Mouse (Mus musculus) midbrain, postnatal 0 days (tissue): ENCODE measurements at regions not wholly inside any gene's neighbourhood (a gene's known extent, or its start where the extent isn't known, plus 50 kb on each side); places are given as distances from the start of the nearest gene placed in this dataset.

Source experiments
- ATAC-seq: fragments of 200-750 bp; cut with Nextera tagmentation; 2 replicates; pipeline ENCODE4 v1.8.0; 2017; ENCODE audit warnings: moderate number of reproducible peaks, mild to moderate bottlenecking, moderate TSS enrichment, moderate library complexity; ENCODE audit not compliant: low FRiP score
- DNase-seq: peaks from one replicate; pipeline ENCODE4 v3.0.0-alpha.2; 2015; ENCODE audit warnings: low spot score
- H3K27ac ChIP-seq: fragments of 300-500 bp; sonication (generic); 2 replicates; pipeline ENCODE4 v1.5.1; 2014; ENCODE audit warnings: low read depth, mild to moderate bottlenecking, low read length, mixed read lengths
- H3K27me3 ChIP-seq: fragments of 300-500 bp; sonication (generic); 2 replicates; pipeline ENCODE4 v1.6.1; 2014; ENCODE audit warnings: low read length, control low read depth, mixed read lengths; ENCODE audit not compliant: insufficient read depth
- H3K36me3 ChIP-seq: fragments of 300-500 bp; sonication (generic); 2 replicates; pipeline ENCODE4 v1.6.1; 2014; ENCODE audit warnings: low read length, control low read depth, mixed read lengths; ENCODE audit not compliant: insufficient read depth
- H3K4me1 ChIP-seq: fragments of 300-500 bp; sonication (generic); 2 replicates; pipeline ENCODE4 v1.6.1; 2014; ENCODE audit warnings: mild to moderate bottlenecking, control low read depth, antibody characterized with exemption, low read length, mixed read lengths; ENCODE audit not compliant: insufficient read depth
- H3K4me2 ChIP-seq: fragments of 300-500 bp; sonication (generic); 2 replicates; pipeline ENCODE4 v1.6.1; 2014; ENCODE audit warnings: low read depth, mild to moderate bottlenecking, low read length, mixed read lengths; ENCODE audit not compliant: poor library complexity, severe bottlenecking
- H3K4me3 ChIP-seq: fragments of 300-500 bp; sonication (generic); 2 replicates; pipeline ENCODE4 v1.5.1; 2014; ENCODE audit warnings: low read depth, mild to moderate bottlenecking, low read length, moderate library complexity
- H3K9ac ChIP-seq: fragments of 300-500 bp; sonication (generic); replicated peaks from 2 replicates; pipeline ENCODE4 v1.6.1; 2014; ENCODE audit warnings: mild to moderate bottlenecking, low read length, moderate library complexity, mixed read lengths; ENCODE audit not compliant: poor library complexity, severe bottlenecking
- H3K9me3 ChIP-seq: fragments of 300-500 bp; sonication (generic); 2 replicates; pipeline ENCODE4 v1.6.1; 2016; ENCODE audit warnings: low read length, control low read depth
- CTCF ChIP-seq: IDR thresholded peaks from 2 replicates; pipeline ENCODE4 v1.5.1; 2016; ENCODE audit warnings: antibody characterized with exemption, mild to moderate bottlenecking
- WGBS: fragments of 180-500 bp; shearing (Covaris S2); extraction: QIAGEN DNeasy Blood & Tissue Kit; methylation state at CpG from one replicate; pipeline ENCODE4 v1.1.7; 2014; 5-methylcytosine and 5-hydroxymethylcytosine counted together

GRCm38 (mm10) chr12:71522451-71522850, 212.8 kb downstream of the Dact1 start:
- DNase-seq, result no peak
- no peaks in the 10 kb centered on the region for H3K36me3 ChIP-seq
- H3K9me3 ChIP-seq, result no peaks in the 10 kb centered on the region
- no peaks in the 10 kb centered on the region for H3K27me3 ChIP-seq
- TF ChIP-seq CTCF, result no peak
- H3K9ac ChIP-seq, result no peak overlapping the region
- no peaks in the 10 kb centered on the region for H3K4me1 ChIP-seq
- H3K27ac ChIP-seq, result no peak overlapping the region
- no peak overlapping the region for H3K4me2 ChIP-seq
- no peak overlapping the region for H3K4me3 ChIP-seq
- no peak for ATAC-seq
- whole genome bisulfite sequencing, result 60% methylated on average over 5 of the region's 5 CpGs

DNA sequence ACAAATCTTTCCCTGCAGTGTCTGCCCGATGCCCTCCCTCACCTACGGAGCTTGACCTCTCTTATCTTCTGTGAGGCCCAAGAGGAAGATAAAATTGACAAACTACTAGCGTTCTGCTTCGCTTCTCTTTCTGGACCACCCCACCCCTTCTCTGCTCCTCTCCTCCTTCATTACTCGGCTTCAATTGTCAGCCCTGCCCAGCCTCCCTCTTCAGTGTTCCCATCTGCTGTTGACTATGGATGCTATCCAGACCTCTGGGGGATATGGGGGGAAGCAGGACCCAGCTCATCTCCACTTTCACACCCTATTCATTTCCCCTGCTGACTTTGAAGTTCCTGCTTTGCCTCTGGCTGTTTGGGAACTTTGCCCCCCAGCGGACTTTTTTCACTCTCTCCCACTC, 214.5 kb downstream of the Dact1 start:
- no peak overlapping the region for H3K4me3 ChIP-seq
- no peak for TF ChIP-seq CTCF
- 49% methylated on average over 6 of the region's 6 CpGs for WGBS
- no peaks in the 10 kb centered on the region for H3K9me3 ChIP-seq
- no peak overlapping the region for H3K4me2 ChIP-seq
- no peaks in the 10 kb centered on the region for H3K27me3 ChIP-seq
- no peak overlapping the region for H3K27ac ChIP-seq
- no peak overlapping the region for H3K9ac ChIP-seq
- ATAC-seq (no peak), DNase-seq (no peak)
- no peaks in the 10 kb centered on the region for H3K4me1 ChIP-seq
- H3K36me3 ChIP-seq, result no peaks in the 10 kb centered on the region

GRCm38 (mm10) chr12:71525255-71525927, 215.7 kb downstream of the Dact1 start:
- Histone ChIP-seq H3K4me3 (no peak overlapping the region), H3K4me2 (no peak overlapping the region), H3K36me3 (no peaks in the 10 kb centered on the region), H3K4me1 (no peaks in the 10 kb centered on the region), H3K27me3 (no peaks in the 10 kb centered on the region), H3K9ac (no peak overlapping the region), H3K27ac (no peak overlapping the region), H3K9me3 (no peaks in the 10 kb centered on the region)
- ATAC-seq (no peak), DNase-seq (no peak)
- TF ChIP-seq CTCF, result no peak
- 32% methylated on average over 10 of the region's 10 CpGs for whole genome bisulfite sequencing

GRCm38 (mm10) chr12:71526623-71527022, 216.9 kb downstream of the Dact1 start:
- H3K4me2 ChIP-seq, result no peak overlapping the region
- H3K27ac ChIP-seq, result no peak overlapping the region
- H3K9ac ChIP-seq, result no peak overlapping the region
- 94% methylated on average over 7 of the region's 7 CpGs for WGBS
- H3K4me3 ChIP-seq, result no peak overlapping the region
- no peak for DNase-seq
- H3K27me3 ChIP-seq, result no peaks in the 10 kb centered on the region
- H3K9me3 ChIP-seq, result no peaks in the 10 kb centered on the region
- H3K36me3 ChIP-seq, result no peaks in the 10 kb centered on the region
- TF ChIP-seq CTCF, result no peak
- no peaks in the 10 kb centered on the region for H3K4me1 ChIP-seq
- ATAC-seq, result no peak

DNA sequence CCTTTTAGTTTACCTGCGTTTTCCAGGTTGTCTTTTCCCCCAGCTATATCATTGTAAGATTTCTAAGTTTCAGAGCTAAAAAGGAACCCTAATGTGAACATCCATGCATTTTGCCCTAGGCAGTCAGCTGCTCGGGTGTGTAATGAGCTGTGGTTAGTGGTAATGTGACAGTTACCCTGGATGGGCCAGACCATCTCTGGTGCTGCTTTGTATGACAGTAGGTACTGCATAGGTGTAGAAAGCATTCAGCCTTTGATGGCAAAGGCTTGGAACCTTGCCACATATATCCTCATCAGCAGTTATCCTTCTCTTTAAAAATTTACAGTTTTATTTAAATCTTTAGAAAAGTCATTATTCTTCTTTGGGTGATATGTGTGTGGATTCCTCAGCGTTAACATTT, 222.5 kb downstream of the Dact1 start:
- 61% methylated on average over 3 of the region's 3 CpGs for WGBS
- ATAC-seq (no peak), DNase-seq (no peak)
- H3K27ac ChIP-seq, result no peak overlapping the region; the same call in 1 of the 2 replicates
- no peak overlapping the region for H3K9ac ChIP-seq
- peaks cover 9% of the 10 kb centered on the region; the same call in 1 of the 2 replicates for H3K4me1 ChIP-seq
- H3K27me3 ChIP-seq, result no peaks in the 10 kb centered on the region
- H3K36me3 ChIP-seq, result no peaks in the 10 kb centered on the region
- no peak for TF ChIP-seq CTCF
- H3K4me3 ChIP-seq, result no peak overlapping the region
- H3K4me2 ChIP-seq, result no peak overlapping the region
- no peaks in the 10 kb centered on the region for H3K9me3 ChIP-seq

GRCm38 (mm10) chr12:71532708-71533450, 223.2 kb downstream of the Dact1 start:
- peak overlapping the region; percentile 34; the same call in 1 of the 2 replicates for H3K27ac ChIP-seq
- no peak overlapping the region for H3K4me3 ChIP-seq
- WGBS, result 22% methylated on average over 22 of the region's 22 CpGs
- TF ChIP-seq CTCF, result no peak
- DNase-seq (peak; percentile 42), ATAC-seq (no peak)
- H3K9me3 ChIP-seq, result no peaks in the 10 kb centered on the region
- H3K27me3 ChIP-seq, result no peaks in the 10 kb centered on the region
- no peaks in the 10 kb centered on the region for H3K36me3 ChIP-seq
- 0 out of 2 replicates have a peak overlapping the region, but pooled peaks have one; percentile 5 for H3K9ac ChIP-seq
- H3K4me1 ChIP-seq, result peaks cover 9% of the 10 kb centered on the region; the same call in 1 of the 2 replicates
- H3K4me2 ChIP-seq, result no peak overlapping the region; the same call in 1 of the 2 replicates
